Mouse (Mus musculus): ENCODE data around the gene Ywhae.

DNA sequence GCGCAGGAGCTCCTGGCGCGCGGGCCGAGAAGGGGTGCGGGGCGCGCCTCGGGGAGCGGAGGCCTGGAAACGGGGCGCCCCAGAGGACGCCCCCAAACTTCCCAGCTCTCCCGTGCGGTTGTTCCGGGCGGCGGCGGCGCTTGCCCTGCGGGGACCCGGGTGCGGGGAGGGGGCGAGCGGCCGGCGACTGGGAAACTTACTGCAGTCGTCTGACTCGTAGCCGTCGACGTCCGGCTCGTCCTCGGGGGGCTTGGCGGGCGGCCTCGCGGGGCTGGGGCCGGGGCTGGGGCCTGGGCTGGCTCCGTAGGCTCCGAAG, 62.6 kb downstream of the Ywhae start:
- TF ChIP-seq TAL1 (conservative IDR thresholded peaks at IDR 0.05; ENCODE audit: low read depth, low read length) (no peak), GATA1 (IDR thresholded peaks at IDR 0.05; ENCODE audit: borderline replicate concordance, low read length) (no peak), CTCF (IDR thresholded peaks at IDR 0.05; ENCODE audit: low read depth, low read length) (no peak)

Measured in G1E (cell line).